Mouse (Mus musculus) cerebellum, adult 9-10 months (tissue): Measurements from ENCODE around the gene 1810049J17Rik.

Experiments used
- DNase-seq: peaks from one replicate; pipeline ENCODE4 v3.0.0; 2022

Gene 1810049J17Rik

GRCm38 (mm10) chr15:12307114-12307513 lies 14.6 kb downstream of the 1810049J17Rik start:
- DNase-seq, result no peak

- no peak for DNase-seq
These were observed 15.3 kb downstream of the 1810049J17Rik start for GRCm38 (mm10) chr15:12306188-12307071.

- DNase-seq, result no peak
These were observed 19.9 kb downstream of the 1810049J17Rik start for GRCm38 (mm10) chr15:12301771-12302170.

- no peak for DNase-seq
These were observed 23.4 kb downstream of the 1810049J17Rik start for GRCm38 (mm10) chr15:12298231-12298737.

DNA sequence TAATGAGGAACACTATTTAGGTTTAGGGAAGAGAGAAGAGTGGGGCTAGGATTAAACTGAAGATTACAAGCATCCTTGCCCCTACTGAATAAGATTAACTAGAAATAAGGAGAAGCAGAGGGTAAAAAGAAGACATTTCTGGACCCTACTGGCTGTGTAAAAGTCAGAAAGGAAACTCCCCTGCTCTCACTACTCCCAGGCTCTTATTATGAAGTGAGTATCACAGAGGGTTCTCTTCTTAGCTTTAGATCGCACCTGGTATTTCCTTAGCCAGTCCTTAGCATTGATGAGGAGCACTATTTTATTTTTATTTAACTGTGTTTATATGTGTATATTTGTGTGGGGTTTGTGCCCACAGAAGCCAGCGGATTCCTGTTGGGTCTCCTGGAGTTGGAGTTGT lies 25.5 kb downstream of the 1810049J17Rik start:
- DNase-seq, result no peak

DNA sequence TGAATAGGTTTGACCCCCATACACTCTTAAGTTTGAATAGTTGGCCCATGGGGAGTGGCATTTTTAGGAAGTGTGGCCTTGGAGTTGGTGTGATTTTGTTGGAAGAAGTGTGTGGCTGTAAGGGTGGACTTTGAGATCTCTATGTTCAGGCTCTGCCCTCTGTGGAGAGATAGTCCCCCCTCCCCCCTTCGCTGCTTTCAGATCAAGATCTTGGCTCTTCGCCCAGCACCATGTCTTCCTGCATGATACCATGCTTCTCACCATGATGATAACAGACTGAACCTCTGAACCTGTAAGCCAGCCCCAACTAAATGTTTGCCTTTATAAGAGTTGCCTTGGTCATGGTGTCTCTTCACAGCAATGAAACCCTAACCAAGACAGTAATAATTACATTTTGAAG lies 29.9 kb downstream of the 1810049J17Rik start:
- no peak for DNase-seq

GRCm38 (mm10) chr15:12290330-12290729 lies 31.4 kb downstream of the 1810049J17Rik start:
- DNase-seq, result no peak

- no peak for DNase-seq
These were observed 36.2 kb downstream of the 1810049J17Rik start for GRCm38 (mm10) chr15:12285535-12285809.

- no peak for DNase-seq
These were observed 36.7 kb downstream of the 1810049J17Rik start for GRCm38 (mm10) chr15:12284794-12285534.

- no peak for DNase-seq
These were observed 41.9 kb downstream of the 1810049J17Rik start for GRCm38 (mm10) chr15:12279816-12280215.

DNA sequence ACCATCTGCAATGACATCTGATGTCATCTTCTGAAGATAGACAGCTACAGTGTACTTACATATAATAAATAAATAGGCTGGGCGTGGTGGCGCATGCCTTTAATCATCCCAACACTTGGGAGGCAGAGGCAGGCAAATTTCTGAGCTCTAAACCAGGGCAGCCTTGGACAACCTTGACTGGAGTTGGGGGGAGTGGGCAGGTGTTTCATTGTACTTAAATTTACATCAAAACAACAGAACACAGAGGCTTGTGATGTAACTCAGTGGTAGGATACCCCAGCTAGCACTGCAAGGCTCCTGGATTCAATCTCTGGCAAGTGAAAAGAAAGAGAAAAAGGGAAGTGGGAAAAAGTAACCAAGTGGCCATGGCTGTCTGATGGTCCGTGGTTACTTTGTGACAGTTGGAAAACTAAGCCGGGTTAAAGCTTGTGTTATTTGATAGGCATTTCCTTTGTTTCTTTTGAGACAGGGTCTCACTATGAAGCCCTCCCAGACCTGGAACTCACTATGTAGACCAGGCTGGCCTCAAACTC lies 46.5 kb downstream of the 1810049J17Rik start:
- DNase-seq, result no peak

DNA sequence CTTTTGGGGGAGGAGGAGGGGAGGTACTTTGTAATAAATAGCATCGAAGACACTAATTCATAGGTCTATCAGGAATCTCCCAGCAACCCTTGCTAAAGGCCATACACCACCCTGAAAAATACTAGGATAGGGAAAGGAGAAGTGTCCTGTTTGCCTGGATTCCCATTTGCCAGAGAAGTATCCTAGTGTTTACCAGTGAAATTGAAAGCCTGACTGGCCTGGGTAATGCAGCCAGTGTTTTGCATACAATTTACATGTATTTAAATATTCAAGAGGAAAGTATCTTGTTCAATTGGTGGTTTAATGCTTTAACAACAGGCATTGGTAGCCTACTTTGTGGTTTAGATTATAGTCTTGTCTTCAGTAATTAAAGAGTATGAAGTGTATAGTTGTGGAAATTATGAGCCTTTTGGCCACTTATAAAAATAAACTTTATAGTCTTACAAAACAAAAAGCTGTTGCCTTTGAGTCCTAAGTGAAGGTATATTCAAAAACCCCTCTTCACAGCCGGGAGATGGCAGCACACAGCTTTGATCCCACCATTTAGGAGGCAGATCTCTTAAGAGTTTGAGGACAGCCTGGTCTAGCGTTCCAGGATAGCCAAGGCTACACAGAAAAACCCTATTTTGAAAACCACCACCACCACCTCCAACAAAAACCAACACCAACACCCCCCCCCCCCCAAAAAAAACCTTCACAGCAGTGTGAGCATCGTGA lies 47.5 kb downstream of the 1810049J17Rik start:
- DNase-seq, result no peak

GRCm38 (mm10) chr15:12273325-12274052 lies 48.2 kb downstream of the 1810049J17Rik start:
- DNase-seq, result no peak
